Mouse (Mus musculus) ovary, postnatal 14 days (tissue): ENCODE measurements around the gene Ino80.
A peak's percentile ranks its signal among the peaks of the same experiment; 100 is the strongest.
"Not testable (repeated sequence)": the region's sequence is repeated elsewhere in the genome, so short reads cannot be mapped to it uniquely, and the experiment has no call there.

Source experiments
- DNase-seq: peaks from one replicate; pipeline ENCODE4 v3.0.0; 2022; ENCODE audit warnings: low spot score

Ino80 gene

GRCm38 (mm10) chr2:119477571-119478396, at the start of gene Ino80:
TSS of gene Ino80 (minus strand) at chr2:119477687.
- peak; percentile 90 for DNase-seq

- no peak for DNase-seq
Measured at GRCm38 (mm10) chr2:119525422-119525821, 47.9 kb upstream of the Ino80 start.

GRCm38 (mm10) chr2:119523836-119524235, 46.3 kb upstream of the Ino80 start:
- no peak for DNase-seq

GRCm38 (mm10) chr2:119520550-119520949, 43.1 kb upstream of the Ino80 start:
- DNase-seq: no peak

GRCm38 (mm10) chr2:119516811-119517210, 39.3 kb upstream of the Ino80 start:
- no peak for DNase-seq

GRCm38 (mm10) chr2:119514026-119514522, 36.6 kb upstream of the Ino80 start:
- DNase-seq: no peak

- no peak for DNase-seq
Measured at GRCm38 (mm10) chr2:119512292-119512691, 34.8 kb upstream of the Ino80 start.

- DNase-seq: no peak
Measured at GRCm38 (mm10) chr2:119510856-119511255, 33.4 kb upstream of the Ino80 start.

- not testable (repeated sequence) for DNase-seq
Measured at GRCm38 (mm10) chr2:119508518-119508917, 31.0 kb upstream of the Ino80 start.

- no peak for DNase-seq
Measured at GRCm38 (mm10) chr2:119507108-119507507, 29.6 kb upstream of the Ino80 start.

GRCm38 (mm10) chr2:119500965-119501652, 23.6 kb upstream of the Ino80 start:
- no peak for DNase-seq

GRCm38 (mm10) chr2:119498859-119499258, 21.4 kb upstream of the Ino80 start:
- DNase-seq: no peak

- no peak for DNase-seq
Measured at GRCm38 (mm10) chr2:119496082-119496481, 18.6 kb upstream of the Ino80 start.

- DNase-seq: no peak
Measured at GRCm38 (mm10) chr2:119491953-119492352, 14.5 kb upstream of the Ino80 start.

GRCm38 (mm10) chr2:119486488-119486887, 9.0 kb upstream of the Ino80 start:
- no peak for DNase-seq

- no peak for DNase-seq
Measured at GRCm38 (mm10) chr2:119482307-119482706, 4.8 kb upstream of the Ino80 start.

GRCm38 (mm10) chr2:119478397-119478749, 886 bp upstream of the Ino80 start:
- no peak for DNase-seq

GRCm38 (mm10) chr2:119476621-119477391, 681 bp downstream of the Ino80 start:
- peak; percentile 48 for DNase-seq

GRCm38 (mm10) chr2:119476166-119476565, 1.3 kb downstream of the Ino80 start:
- no peak for DNase-seq

GRCm38 (mm10) chr2:119463945-119464344, 13.5 kb downstream of the Ino80 start:
- no peak for DNase-seq

- DNase-seq: no peak
Measured at GRCm38 (mm10) chr2:119463114-119463775, 14.2 kb downstream of the Ino80 start.

GRCm38 (mm10) chr2:119461028-119461427, 16.5 kb downstream of the Ino80 start:
- no peak for DNase-seq
